Mouse (Mus musculus) cerebellum, adult (tissue): ENCODE results near the gene Fbxl22.

Experiments used
- ATAC-seq: cut with Nextera tagmentation; 2 replicates; pipeline ENCODE4 v1.9.2; 2017; ENCODE audit warnings: mild to moderate bottlenecking, moderate library complexity, mixed read lengths; ENCODE audit not compliant: insufficient number of reproducible peaks, low FRiP score, low TSS enrichment

The Fbxl22 gene

DNA sequence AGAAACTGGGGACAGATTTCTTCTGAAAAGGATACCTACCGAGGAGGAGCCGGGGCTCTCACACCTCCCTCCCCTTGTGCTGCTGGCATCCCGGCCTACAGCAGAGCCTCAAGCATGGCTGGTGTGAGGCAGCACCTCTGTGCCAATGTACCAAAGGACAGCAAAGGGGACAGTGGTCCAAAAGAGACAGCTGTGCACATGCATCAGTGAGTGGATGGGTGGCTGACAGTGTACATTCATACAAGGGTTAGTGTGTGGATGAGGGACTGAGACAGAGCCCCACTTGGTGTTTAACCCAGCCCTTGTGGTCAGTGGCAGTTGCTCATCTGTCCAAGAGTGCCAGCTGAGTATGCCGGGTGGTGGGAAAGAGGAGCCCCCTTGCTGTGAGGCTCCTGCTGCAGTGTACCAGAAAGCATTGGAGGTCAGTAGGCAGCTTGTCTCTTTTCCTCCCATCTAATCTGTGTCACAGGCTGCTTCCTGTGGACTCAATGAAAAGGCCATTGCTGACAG, 5.4 kb downstream of the Fbxl22 start:
- ATAC-seq: no peak

DNA sequence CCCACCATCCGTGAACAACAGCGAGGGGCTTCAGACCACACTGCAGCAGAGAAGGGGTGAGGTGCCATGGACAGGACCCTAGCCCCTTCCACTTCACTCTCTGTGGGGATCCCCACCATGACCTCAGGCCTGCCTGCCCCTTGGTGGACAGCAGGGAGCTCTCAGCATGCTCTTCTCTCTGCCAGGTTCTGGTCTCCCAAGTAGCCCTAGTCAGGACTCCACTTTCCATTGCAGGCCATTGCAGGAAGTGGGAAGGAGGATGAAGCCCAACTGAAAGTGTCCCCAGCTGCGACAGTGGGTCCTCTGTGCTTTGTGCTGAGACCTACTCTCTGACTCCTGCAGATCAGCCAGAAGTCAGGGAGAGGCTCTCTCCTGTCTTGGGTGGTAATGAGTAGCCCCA, 6.7 kb downstream of the Fbxl22 start:
- no peak for ATAC-seq

DNA sequence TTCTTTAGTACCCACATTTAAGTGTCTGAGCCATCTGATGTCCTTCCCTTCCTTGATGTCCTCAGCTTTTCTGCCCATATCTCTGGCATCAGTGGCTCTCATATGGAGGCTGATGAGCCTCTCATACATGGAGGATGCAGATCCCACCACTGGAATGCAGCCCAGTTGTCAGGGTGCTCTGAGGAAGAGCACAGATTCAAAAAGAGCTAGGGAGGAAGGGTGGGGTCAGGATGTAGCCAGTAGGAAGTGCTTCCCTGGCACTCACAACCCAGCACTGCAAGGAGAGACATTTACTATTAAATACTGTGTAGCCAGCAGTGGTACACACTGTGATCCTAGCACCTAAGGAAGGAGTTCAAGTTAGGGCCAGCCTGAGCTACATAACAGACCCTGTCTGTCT, 8.0 kb downstream of the Fbxl22 start:
- no peak for ATAC-seq

DNA sequence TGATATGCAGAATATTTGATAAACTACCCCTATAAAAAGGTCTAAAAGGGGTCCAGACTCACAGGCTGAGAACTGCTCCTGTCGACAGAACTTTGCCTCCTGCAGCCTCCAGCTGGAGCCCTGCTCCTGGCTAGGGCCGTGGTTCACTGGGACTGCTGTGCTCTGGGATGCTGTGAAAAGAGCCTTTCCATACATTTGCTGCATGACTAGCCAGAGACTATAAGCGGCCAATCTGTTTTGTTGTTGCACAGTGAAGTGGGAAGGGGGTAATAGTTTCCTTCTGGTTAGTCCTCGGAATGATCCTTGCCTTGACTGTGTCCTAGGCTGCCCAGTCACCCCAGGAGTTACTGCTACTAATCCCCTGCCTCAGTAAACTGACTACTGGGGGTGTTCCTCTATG, 8.4 kb downstream of the Fbxl22 start:
- no peak for ATAC-seq

DNA sequence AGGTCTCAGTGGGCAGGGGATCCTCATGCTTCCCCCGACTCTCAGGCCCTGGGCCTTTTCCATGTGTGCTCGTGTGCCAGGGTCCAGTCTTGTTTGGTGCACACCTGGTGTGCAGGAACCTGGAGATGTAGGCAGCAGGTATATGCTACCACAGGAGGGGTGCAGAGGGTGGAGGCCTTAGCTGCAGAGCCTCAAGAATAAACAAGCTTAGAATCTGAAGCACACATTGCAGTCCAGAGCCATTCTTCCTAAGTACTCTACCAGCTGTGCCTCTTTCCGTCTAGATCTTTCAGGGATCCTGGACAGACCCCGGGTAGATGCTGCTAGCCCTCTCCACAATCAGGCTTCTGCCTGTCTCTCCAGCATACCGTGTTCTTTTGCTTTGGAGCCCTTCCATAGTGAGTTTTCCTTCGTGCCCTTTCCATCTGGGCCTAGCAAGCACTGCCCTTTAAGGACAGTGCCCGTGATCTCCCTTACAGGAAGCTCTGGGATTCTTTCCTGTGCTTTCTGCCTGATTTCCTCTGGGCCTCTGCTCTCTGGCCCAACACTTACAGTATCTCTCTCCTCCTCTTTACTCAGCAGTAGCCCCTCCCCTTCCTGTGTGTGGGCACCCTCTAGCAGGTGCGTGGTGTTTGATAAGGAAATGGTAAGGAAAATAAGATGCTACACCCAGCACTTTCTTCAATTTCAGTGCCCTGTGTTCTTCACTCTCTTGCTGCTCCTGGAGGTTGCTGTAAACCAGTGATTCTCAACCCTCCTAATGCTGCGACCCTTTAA, 9.1 kb downstream of the Fbxl22 start:
- no peak for ATAC-seq

DNA sequence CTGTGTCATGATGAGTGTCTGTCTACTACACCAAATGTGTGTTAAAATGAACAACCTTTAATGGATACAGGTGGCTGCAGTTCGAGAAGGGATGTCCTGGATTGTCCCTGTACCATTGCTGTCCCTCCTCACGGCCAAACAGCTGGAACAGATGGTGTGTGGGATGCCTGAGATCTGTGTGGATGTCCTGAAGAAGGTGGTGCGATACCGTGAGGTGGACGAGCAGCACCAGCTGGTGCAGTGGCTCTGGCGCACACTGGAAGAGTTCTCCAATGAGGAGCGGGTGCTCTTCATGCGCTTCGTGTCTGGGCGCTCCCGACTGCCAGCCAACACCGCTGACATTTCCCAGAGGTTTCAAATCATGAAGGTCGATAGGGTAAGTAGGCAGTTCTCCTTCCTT, 9.9 kb downstream of the Fbxl22 start:
- ATAC-seq: no peak

GRCm38 (mm10) chr9:66503879-66504411, 10.4 kb downstream of the Fbxl22 start:
- no peak for ATAC-seq

- ATAC-seq: no peak
Observed at GRCm38 (mm10) chr9:66501248-66501647, 13.1 kb downstream of the Fbxl22 start.

DNA sequence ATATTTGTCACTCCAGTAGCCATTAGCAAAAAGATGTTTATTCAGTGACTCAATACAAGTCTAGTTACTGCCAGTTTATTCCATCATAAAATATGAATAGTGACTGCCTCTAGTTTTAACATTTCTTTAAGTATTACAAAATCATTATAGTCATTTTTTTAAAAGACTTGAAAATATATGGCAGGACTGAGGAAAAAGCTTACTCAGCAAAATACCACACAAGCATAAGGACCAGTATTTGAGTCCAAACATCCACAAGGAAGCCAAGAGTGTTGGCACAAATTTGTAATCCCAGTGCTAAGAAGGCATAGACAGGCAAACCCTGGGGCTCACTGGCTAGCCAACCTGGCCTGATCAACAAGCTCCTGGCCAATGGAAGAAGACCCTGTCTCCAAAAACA, 20.4 kb downstream of the Fbxl22 start:
- no peak for ATAC-seq

GRCm38 (mm10) chr9:66492361-66492760, 22.0 kb downstream of the Fbxl22 start:
- ATAC-seq: no peak

DNA sequence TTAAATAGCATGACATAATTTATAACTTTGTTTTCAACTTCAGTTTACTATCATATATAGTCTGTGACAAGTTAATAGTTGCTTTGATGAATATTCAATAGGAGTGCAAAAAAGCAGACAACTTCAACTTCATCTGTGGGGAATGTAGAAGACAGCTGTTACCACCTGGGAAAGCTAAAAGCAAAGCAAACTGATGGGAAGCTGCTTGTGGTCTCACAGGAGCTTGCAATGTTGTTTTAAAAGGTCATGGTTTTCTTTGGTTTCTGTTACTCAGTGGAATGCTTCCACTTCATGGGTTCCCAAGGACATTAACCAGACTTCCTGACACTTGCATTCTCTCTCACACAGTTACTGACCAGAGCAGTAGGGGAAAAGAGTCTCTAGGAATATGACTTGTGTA, 25.6 kb downstream of the Fbxl22 start:
- ATAC-seq: no peak

DNA sequence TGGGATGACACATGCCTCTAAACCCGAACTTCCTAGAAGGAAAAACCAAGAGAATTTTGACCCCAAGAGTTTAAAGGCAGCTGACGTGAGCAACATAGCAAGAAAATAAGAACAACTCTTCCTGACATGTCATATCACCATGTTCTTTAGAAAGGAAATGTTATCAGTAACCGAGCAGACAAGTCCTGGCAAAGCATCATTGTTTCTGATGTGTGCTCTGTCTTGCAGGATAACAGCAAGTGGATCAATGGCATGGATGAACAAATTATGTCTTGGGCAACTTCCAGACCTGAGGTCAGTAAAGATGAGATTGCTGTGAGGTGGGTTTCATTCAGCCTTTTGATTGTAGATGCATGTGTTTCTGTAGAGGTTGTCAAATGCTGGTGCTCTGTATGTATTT, 31.0 kb downstream of the Fbxl22 start:
- no peak for ATAC-seq

GRCm38 (mm10) chr9:66477785-66478184, 36.6 kb downstream of the Fbxl22 start:
- ATAC-seq: no peak

DNA sequence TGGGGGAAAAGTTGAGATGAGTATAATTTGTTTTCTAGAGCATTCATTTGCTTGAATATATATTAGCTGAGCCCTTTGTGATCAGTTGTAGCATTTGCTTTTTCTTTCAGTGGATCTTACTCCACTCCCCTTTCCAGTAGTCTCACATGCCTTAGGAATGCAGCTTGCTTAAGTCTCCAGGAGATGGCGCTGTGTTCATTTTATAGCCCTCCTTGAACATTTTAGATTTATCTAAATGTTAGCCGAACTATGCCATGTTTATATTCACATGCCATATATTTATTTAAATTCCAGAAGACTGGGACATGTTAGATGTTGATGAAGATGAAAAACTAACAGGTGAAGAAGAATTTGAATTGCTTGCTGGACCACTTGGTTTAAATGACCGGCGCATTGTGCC, 49.3 kb downstream of the Fbxl22 start:
- no peak for ATAC-seq
